Mouse (Mus musculus) heart, postnatal 0 days (tissue): ENCODE measurements at regions not wholly inside any gene's neighbourhood (a gene's known extent, or its start where the extent isn't known, plus 50 kb on each side); places are given as distances from the start of the nearest gene placed in this dataset.

ENCODE experiments used
- CTCF ChIP-seq: IDR thresholded peaks from 2 replicates; pipeline ENCODE4 v1.5.1; 2016; ENCODE audit warnings: antibody characterized with exemption, control low read depth, low read depth
- EP300 ChIP-seq: IDR thresholded peaks from 2 replicates; pipeline ENCODE4 v1.6.1; 2016; ENCODE audit warnings: antibody characterized with exemption, low read depth

- TF ChIP-seq CTCF (no peak), EP300 (no peak)
Observed at GRCm38 (mm10) chr6:51378436-51378835, 54.0 kb upstream of the Nfe2l3 start.
